Mouse (Mus musculus): ENCODE measurements around the gene Anxa11.

DNA sequence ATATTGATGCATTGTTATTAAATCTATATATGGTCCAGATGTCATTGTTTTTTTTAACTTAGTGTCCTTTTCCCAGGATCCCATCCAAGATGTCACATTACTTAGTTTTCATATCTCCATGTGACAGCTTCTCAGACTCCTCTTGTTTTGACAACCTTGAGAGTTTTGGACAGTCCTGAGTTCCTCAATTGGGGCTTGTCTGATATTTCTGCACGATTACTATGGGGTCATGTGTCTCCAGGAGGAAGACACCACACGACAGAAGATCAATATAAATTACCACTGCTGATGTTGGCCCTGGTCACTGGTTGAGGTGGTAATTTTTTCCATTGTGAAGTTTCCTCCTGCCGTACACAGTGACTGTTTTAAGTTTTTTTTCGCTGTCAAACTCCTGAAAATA is 377 bp upstream of the Anxa11 start:
- TF ChIP-seq CTCF (IDR thresholded peaks at IDR 0.05; ENCODE audit: extremely low read depth, insufficient read depth, insufficient read length, insufficient replicate concordance), result no peak
- TF ChIP-seq POLR2A (IDR thresholded peaks at IDR 0.05; ENCODE audit: low read depth, low read length), result no peak

All from spleen, adult 2 months (tissue).